Mouse (Mus musculus): ENCODE results near the gene Ntsr1.
A peak's percentile ranks its signal among the peaks of the same experiment; 100 is the strongest.

Ntsr1 gene

GRCm38 (mm10) chr2:180508455-180509115 lies 8.8 kb downstream of the Ntsr1 start:
- DNase-seq: no peak

DNA sequence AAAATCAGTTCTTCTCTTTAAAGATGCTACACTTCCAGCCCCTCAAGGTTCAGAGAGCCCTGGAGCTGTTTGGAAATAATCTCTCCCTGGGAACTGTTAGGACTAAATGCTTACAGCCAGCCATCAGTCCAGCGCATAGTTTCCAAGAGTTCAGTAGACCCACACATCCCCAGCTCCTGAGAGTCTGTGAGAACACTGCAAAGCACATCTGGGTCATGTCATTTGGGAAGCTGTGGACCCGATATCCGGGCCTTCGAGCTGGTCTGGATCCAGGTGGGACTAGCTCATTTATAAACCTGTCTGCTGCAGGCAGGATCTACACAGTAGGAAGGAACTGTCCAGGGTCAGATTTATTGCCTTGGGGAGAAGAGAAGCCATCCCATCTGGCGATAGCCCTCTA lies 11.1 kb downstream of the Ntsr1 start:
- DNase-seq: no peak

- DNase-seq: peak; percentile 65 to 69
These were observed 12.3 kb downstream of the Ntsr1 start for GRCm38 (mm10) chr2:180511875-180512661.

DNA sequence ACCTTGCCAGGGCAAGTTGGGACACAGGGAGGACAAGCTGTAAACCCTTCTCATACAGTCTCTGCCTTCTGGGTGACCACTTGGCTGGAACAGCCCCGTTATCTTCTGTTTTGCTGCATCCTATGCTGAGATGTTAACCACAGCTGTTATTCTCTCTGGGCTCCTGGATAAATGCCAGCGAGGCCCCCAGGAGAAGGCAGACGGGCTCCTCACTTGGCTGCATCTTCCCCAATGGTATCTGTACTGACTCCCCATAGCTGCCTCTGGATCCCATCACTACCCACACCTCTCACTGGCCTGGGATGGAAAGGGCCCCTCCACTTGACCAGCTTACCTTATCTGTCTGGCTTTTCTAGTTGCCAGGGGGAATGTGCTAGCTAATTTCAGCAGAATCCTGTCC lies 13.2 kb downstream of the Ntsr1 start:
- DNase-seq: peak; percentile 34 to 35

DNA sequence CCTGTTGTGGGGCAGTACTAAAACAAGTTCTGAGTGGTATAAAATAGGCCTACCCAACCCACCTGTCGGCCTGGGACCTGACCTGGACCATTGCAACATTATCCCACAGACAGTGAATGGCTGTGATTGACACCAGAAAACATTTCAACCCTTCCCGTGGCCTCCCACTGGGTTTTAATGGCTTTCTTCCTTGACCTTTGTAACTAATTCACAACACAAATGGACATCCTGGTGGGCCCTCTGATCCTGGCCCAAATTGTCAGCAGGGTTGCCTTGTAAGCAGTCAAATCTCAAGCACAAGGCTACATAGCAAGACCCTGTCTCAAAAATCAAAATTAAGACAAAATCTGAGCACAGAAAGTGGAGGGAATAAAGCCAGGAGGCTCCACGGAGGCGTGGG lies 14.1 kb downstream of the Ntsr1 start:
- DNase-seq: no peak

DNA sequence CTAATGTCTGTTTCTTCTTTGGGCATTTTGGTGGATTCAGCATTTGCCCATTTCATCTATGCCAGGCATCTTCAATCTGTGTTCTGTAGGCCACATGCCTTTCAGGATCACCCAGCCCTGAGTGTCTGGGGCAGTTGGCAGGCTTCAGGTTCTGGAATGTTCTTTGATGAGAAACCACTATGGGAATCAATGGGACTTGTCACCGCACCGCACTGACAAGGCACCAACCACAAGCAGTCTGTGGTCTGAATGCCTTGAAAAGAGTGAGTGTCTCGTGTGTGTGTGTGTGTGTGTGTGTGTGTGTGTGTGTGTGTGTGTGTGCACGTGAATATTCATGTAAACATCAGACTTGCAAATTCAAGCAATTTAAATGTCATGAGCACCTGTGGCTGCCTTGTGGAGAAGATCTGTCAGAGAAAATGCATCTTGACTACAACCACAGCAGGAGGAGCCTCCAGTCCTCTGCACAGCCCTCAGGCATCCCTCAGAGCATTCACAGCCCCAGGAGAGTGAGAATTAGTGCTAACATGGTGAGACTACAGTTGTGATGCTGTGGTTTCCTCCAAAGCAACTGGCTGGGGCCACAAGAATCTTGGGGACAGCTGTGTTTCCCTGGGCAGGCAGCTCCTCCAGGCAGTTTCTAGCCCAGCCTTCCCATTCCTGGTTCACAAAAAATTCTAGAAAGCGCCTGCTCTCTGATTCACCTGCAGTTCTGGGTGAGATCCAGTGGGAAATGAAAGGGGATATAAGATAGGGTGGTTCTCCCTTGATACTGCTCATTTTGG lies 21.9 kb downstream of the Ntsr1 start:
- DNase-seq: no peak

GRCm38 (mm10) chr2:180522825-180523224 lies 23.0 kb downstream of the Ntsr1 start:
- DNase-seq: no peak

DNA sequence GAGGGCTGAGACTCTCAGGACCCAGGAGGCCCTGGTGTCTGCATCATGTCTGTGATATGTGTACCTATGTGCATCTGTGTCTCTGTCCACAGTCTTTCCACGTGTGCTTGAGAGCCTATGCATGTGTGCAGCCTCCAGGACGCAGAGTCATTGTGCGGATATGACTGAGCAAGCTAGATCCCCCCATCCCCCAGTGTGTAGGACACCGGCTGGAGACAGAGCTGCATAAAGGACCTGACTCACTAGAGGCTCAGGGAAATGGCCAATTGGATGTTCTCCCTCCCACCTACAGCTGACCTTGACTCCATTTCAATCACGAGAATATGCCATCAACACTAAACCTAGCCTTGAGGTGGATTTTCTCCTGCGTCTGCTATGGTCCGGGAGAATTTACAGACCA lies 27.7 kb downstream of the Ntsr1 start:
- no peak for DNase-seq

- DNase-seq: no peak
These were observed 28.1 kb downstream of the Ntsr1 start for GRCm38 (mm10) chr2:180527883-180528282.

DNA sequence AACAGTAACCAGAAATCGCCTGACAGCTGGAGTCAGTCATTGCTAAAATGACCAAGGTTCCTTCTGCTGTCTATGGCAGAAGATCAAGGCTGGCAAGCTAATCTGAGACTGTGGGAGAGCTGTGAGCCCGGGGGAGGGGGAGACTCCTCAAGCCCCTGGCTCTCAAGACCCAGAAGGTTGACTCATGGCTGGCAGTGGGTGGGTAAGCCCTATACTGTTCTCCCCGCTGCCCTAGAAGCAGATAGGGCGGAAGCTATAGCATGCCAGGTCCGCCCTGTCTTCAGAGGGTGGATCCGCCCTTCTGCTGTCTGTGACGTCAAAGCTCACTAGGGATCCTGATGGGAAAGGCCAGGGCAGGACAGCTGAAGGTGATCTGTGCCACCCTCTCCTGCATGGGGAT lies 30.4 kb downstream of the Ntsr1 start:
- no peak for DNase-seq

GRCm38 (mm10) chr2:180530584-180530983 lies 30.8 kb downstream of the Ntsr1 start:
- no peak for DNase-seq

DNA sequence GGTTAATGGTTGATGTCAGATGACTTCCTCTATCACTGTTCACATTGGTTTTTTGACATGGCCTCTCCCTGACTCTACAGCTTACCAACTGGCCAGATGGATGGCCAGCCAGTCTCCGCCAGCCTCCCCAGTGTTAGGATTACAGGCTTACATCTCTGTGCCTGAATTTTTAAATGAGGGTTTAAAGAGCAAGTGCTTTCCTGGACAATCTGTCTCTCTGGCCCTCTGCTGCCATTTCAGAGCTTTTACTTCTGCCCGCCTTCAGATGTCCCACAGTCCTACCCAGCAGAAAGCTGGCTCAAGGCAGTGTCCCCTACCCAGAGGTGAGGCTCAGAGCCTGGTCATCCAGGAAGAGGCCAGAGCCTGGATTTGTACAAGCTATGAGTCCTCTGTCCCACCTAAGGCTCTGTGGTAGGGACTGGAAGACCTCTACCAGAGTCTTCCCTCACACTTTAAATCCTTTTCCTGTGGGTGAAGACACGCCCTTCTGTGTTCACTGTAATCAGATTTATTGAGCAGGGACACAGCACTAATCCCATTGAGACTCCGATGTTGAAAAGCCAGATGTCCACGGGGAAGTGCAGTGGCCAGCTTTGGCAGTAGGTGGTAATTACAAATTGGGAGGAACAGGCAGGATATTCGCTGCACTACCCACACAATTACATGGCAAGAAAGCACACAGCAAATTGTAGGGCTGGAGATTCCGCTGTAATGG lies 32.1 kb downstream of the Ntsr1 start:
- no peak for DNase-seq

DNA sequence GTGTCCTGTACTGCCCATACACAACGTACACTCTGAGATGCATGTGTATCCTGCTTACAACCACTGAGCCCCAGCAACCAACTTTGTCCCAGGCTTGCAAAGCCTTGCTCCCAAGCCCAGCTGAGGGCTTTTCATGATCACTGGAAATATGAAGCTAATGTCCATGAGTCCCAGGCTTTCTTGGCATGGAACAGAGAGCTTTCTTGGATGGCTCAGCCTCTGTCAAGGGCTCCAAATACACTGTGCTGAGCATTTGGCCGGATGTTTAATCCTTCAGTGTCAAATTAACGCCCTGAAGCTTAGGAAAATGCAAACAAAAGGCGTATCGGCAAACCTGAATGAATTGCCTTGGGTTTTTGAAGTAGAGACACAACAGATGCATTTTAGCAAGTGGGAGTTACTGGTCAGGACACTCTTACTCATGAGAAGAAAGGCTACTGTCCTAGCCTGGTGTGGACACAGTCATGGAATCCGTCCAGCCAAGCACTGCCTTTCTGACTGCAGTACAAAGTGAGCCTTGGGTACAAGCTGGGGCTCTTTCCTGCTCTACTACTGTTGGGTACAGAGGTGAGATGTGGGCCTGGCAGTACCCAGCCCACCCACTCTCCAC lies 32.7 kb downstream of the Ntsr1 start:
- DNase-seq: no peak

- DNase-seq: no peak
These were observed 33.5 kb downstream of the Ntsr1 start for GRCm38 (mm10) chr2:180533237-180533636.

DNA sequence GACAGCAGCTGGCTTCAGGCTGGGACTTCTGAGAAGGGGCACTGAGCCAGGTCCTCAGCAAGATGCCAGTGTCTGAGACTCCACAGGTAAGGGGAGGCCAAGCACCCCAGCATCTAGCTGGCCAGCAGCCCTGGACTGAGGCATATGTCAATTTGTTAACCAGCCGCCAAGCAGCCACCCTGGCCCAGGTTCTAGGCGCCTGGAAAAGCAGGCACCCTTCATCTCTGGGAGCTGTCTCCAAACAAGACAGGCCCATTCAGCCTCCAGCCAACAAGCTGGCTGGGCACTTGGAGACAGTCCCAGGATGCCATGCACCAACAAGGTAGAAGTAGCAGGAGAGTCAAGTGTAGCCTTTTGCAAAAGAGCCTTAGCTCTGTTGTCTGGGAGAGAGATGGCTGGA lies 43.9 kb downstream of the Ntsr1 start:
- no peak for DNase-seq

GRCm38 (mm10) chr2:180545046-180545445 lies 45.3 kb downstream of the Ntsr1 start:
- peak in 1 of 2 experiments; percentile 12 for DNase-seq

GRCm38 (mm10) chr2:180547384-180548106 lies 47.8 kb downstream of the Ntsr1 start:
- DNase-seq: no peak

DNA sequence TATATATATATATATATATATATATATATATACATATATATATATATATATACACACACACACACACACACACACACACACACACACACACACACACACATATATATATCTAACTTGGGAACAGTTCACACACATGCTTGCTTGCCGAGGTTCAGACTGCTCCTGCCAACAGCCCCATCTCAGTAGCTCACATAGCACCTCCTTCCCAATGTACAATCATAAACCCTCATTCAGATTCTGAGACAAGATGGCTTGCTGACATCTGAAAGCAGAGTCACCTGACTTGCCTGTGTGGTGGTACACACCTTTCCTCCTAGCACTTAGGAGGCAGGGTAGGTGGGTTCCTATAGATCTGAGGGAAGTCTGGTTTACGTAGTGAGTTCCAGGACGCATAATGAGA lies 52.6 kb downstream of the Ntsr1 start:
- DNase-seq: no peak

- DNase-seq: no peak
These were observed 55.4 kb downstream of the Ntsr1 start for GRCm38 (mm10) chr2:180555219-180555618.

GRCm38 (mm10) chr2:180556470-180556869 lies 56.7 kb downstream of the Ntsr1 start:
- DNase-seq: no peak

- DNase-seq: peak in 1 of 2 experiments; percentile 18
These were observed 60.5 kb downstream of the Ntsr1 start for GRCm38 (mm10) chr2:180560245-180560644.

GRCm38 (mm10) chr2:180562146-180562545 lies 62.4 kb downstream of the Ntsr1 start:
- no peak for DNase-seq

Measured in kidney, postnatal 4 days (tissue).